Mouse (Mus musculus): Measurements from ENCODE around the gene Procr.

Gene Procr

GRCm38 (mm10) chr2:155804053-155804452, 53.1 kb downstream of the Procr start:
- DNase-seq (ENCODE audit: low spot score): no peak

All from embryo, embryonic 10 days (tissue).